Mouse (Mus musculus) thymus, adult 18-20 months (tissue): ENCODE data around the gene Pdx1.

Source experiments
- DNase-seq, 2 experiments: peaks; one replicate each; pipeline ENCODE4 v3.0.0; 2022; ENCODE audit warnings: mixed read lengths in 2 of 2

The Pdx1 gene

DNA sequence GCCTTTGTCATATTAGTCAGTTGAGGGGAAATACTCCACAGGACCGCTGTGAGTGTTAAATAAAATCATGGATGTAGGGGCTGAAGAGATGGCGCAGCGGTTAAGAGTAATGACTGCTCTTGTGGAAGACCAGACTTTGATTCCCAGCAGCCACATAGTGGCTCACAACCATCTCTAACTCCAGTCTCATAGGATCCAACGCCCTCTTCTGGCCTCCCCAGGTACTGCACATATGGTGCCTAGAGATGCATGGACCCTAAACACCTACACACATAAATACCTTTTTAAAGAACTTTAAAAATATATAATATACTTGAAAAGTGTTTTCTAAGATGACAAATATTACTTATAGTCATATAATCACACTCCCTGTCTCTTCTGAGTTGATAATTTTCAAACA lies 14.6 kb downstream of the Pdx1 start:
- no peak for DNase-seq

DNA sequence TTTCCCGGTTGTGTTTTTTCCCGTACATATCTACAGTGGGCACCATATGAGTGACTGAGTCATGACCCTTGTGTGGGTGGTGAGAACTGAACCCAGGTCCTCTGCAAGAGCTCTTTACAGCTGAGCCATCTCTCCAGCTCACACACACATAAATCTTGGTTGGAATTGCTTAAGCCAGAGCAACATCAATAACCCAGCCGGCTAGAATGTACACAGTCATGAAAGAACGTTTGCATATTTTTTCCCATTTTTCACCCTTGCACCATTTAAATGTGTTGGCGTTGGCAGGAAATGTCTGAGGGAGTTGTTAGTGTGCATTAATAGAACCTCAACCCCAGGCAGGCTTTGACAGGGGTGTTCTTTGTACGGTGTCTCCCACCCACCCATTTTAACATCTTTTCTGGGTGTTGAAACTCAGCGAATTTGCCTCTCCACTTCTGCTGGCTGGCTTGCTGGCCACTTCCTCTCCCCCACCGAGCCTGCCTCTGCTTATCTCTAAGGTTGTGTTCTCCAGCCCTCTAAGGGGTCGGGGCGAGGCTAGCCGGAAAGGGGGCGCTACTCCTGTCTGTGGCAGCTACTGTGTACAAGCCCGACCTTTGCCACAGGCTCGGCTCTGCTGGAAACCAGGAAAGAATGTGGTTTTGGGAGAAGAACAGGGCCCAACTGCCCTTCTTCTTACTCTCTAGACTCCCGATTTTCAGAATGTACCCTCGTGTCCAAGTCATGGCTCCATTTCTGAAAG lies 22.2 kb downstream of the Pdx1 start:
- no peak for DNase-seq

DNA sequence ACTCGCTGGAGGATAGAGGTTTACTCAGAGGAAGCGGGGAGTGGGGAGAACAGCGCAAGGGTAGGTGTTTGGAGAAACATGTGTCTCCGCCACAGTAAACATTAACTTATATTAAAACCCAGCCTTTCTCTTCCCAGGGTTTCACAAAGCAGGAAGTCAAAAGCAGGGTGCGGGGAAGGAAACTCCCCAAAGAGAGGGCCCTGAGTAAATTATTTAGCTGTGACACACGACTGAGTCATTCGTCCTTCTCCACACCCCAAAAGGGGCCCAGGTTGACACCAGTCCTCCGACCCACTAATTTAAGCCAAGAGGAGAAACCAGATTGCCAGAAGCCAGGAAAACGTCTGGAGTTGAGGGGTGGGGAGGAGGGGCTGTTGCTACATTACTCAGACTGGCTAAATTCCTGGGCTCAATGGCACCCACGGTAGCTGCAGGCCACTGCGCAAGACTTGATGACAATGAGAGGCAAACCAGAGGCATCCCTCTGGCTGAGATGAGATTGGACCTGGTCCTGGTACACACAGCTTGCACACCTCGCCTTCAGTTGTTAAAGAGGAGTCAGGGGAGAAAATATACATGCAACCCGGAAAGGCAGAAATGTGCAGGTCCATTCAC lies 22.9 kb downstream of the Pdx1 start:
- no peak for DNase-seq

DNA sequence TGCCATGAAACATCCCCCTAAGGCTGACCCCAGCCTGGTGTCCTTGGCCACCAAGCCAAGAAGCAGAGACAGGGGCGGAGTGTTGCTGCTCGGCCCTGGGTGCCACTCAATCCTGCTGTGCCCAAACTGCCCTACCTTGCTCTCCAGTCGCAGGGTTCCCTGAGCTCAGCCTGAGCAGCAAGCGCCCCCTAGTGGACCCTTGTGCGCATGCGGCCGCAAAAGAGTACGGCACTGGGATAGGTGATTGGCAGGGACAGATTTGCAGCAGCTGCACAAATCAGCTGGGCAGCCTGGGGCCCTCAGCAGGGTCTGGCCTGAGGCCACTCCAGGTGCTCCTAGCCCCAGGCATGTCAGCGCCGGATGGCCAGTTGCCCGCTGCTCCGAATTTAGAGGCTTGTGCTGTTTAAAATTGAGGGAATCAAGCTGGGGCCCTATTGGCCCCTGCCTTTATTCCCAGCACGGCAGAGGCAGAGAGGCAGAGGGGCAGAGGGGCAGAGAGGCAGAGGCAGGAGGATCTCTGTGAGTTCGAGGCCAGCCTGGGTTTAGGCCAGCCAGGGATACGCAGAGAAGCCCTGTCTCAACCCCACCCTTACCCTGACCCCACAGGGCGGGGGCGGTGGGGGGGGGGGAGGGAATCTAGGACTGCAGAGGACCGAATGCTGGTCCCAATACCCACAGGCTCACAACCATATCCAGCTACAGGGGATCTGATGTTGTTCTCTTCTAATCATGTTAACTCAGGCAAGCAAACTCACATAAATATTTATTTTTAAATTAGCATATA lies 23.6 kb downstream of the Pdx1 start:
- no peak for DNase-seq

DNA sequence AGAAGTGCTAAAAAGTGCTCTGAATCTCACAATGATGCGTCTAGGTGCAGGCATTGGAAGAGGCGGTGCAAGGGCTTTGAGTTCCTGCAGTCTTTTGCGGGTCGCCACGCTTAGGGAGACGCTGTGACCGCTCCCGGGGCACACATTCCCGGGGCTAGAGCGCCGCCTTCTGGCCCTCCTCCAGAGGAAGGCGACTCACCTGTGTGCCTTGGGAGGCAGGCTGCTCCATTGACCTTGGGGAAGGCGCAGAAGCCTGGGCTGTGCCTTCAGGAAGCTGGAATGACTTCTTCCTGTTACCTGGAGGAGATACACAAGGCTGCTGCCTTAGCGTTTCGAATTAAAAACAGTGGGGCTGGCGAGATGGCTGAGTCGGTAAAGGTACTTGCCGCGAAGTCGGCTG lies 24.4 kb downstream of the Pdx1 start:
- no peak for DNase-seq

DNA sequence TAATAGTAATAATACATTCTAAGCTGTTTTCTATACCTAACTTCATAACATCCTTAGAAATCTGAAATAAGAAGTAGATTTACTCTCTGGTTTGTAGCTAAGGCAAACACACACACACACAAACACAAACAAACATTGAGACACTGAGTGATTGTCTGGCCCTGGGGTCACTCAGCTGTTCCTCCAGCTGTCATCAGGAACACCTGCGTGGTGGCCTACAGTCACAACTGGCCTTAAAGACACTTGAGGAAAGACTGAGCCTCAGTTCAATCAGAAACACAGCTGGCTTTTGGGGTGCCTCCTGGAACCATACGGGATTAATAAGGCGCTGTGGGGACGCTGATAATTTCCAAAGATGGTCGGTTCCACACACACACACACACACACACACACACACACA lies 27.5 kb downstream of the Pdx1 start:
- no peak for DNase-seq

DNA sequence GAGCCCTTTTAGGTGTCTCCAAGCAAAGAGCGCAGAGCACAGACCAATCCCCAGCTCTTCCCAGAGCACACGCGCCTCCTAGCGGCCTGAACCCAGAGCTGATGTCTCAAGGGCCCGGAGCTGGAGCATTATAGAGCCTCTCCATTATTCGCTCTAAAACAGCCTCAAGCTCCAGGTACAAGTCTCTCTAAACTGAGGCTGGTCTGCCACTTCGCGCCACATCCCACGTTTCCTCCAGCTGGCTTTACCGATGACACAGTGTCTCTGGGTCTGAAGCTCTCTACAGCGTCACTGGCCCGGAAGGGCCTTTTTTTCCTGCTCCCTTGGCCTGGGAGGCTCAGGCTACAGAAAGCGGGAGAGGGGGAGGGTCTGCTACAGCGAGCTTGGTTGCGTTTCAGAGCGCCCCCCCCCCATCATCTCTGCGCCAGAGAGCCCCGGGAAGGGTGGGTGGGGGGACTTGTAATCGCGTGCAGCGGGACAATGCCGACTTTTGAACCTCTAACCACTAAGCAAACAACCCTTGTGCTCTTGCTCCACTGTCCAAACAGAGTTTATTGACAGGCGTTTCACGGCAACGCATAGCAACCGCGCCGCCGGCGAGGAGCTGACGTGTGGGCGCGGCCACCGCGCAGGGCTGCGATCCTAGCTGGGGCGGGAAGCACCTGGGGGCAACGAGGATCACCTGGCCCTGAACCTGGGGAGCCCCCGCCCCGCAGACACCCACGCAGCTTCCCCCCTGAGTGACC lies 29.7 kb downstream of the Pdx1 start:
- DNase-seq, result no peak

DNA sequence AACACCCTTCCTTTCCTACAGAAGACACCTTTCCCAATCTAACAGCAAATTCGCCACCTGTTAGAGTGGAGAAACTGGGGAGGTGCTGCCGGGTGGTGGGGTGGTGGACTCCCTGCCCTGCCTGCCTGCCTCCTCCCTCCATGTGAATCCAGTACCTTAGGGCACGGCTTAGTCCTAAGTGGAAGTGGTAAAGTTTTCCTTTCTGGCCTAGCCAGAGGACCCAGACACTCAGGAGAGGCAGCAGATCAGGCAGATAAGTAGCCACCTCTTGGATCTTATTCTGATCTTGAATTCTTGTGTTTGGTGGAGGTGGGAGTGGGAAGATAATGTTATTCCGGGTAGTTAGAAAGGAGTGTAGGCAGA lies 30.2 kb downstream of the Pdx1 start:
- DNase-seq, result no peak

DNA sequence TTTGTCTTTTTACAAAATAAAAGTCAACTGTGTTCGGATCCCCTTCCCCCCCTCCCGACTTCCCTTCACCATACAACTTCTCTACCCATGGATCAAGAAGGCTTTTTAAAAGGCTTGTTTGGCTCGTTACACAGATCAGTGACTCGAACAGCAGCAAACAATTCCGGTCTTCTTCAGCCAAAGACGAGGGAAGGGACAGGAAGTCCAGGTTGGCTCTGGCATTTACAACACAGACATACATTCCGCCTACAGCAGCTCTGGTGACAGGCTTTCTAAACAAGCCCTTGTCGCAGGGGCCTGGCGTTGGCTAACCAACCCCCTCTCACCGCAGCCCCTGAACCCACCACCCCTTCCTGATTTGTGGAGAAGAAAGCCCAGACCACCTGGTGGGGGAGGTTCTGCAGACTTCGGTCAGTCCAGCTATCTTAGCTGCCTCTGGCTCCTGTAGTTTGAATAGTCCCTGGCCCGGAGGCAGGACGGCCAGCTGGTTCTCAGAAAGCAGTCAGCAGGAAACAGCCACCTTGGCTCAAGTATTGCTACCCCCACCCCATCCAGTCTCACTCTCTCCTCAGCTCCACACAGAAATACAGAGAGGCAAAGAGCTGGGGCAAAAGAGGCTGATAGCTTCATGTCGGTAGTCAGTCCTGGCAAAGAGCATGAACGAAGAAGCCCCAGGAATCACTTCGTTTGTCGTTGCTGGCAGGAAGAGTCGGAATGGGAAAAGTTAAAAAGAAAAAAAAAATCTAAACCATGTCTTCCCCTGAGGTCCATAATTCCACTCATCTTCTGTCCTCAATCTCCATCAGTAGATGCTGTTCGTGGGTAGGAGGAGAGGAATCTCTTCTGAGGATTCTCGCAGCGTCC lies 31.4 kb downstream of the Pdx1 start:
- no peak for DNase-seq

DNA sequence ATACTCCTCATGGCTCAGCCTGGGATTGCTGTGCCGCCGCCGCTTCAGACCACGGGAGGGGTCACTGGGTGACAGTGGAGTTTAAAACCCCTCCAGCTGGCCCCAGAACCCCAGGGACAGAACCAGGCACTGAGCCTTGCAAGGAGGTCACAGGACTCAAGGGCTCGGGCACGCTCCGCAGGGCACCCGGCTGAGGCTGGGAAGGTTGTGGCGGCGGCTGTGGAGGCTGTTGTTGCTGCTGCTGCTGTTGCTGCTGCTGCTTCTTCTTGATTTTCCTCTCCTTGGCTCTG lies 32.0 kb downstream of the Pdx1 start:
- no peak for DNase-seq

DNA sequence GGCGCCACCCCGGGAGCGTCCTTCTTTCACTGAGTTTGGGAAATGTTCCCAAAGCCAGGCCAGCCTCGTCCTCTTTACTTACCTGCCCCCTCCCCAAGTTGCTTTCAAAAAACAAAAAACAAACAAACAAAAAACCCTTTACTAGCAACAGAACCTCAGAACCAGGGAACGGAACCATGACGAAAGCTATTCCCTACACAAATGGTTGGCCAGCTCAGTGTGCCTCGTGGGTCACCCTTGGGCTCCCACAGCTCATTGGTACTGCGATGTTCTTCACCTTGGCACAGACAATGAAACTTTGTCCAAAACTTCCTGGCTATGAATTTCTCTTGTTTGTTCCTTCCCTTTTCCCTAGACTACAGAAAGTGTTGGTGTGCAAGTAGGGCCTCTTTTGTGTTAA lies 32.4 kb downstream of the Pdx1 start:
- no peak for DNase-seq

DNA sequence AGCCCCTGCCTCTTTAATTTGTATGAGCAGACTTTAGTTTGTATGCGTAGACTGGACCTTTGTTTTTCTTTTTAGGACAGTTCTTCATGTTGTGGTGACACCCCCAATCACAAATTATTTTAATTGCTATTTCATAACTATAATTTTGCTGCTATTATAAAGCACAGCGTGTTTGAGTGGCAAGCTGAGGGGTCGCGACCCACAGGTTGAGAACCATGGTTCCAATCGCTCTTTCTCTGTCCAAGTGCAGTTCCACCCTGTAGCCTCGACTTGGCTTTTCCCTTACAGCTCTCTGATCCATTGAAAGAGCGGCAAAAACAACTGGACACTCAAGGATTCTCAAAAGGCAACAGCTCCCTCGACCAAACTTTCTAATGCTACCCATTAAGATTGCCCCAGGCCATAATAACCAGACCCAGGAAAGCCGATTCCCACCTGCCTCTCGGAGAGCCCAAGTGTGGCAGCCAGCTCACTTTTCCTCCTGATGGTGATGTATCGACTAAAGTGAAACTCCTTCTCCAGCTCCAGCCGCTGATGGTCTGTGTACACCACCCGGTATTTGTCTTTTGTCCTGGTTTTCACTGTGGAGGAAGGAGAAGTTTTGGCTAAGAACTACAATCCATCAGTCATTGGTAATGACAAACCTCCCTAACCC lies 33.1 kb downstream of the Pdx1 start:
- DNase-seq, result no peak

DNA sequence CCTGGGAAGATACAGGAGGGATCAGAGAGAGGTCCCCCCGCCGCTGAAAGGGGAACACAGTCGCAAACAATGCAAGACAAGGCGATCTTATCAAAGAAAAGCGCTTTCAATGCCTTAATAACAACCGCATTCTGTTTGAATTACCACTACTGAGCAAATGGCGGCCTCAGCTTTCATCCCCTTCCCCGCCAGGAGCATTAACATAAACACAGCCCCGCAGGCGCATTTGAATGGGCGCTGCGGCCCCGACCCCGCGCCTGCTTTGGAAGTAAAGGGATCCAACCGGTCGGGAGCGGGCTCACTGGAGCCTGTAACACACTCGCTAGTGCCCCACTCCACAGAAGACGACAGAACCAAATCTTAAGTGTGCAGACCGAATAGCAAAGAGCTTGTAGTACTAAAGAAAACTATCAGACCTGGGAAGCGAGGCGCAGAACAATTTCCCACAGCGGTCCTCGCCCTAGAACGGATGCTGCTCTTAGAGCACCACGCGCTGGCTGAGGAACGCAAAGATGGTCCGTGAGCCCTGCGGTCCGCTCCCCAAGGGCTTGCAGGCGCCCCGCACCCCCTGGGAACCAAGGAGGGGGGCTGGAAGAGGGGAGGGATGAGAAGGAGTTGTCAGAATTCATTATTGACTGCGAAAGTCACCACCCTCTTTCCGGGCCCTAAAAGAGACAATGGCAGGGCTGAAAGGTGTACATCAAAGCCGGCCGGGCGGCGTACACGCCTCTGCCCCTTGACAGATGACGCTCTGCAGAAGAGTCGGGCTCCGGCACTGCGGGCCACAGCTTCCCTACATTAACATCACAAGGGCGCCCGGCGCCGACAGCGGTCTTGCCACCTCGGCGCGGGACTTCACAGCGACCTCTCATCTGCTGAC lies 34.8 kb downstream of the Pdx1 start:
- DNase-seq, result no peak

DNA sequence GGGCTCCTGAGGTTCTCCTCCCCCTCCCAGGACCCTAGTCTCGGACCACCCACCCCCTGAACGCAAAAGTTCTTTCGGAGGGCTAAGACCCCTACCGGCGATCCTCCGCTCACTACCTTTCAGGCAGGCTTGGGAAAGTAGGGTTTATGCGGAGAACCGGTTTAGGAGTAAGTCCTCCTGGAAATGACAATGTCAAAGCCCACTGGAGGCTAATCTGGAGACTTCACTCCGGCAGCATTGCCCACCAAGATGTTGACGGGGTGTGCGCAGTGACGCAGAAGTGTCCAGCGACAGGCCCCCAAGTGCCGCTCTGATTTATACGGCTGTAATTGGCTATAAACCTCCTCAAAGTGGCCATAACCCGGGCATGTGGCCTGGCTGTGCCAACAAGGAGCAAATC lies 35.4 kb downstream of the Pdx1 start:
- no peak for DNase-seq

DNA sequence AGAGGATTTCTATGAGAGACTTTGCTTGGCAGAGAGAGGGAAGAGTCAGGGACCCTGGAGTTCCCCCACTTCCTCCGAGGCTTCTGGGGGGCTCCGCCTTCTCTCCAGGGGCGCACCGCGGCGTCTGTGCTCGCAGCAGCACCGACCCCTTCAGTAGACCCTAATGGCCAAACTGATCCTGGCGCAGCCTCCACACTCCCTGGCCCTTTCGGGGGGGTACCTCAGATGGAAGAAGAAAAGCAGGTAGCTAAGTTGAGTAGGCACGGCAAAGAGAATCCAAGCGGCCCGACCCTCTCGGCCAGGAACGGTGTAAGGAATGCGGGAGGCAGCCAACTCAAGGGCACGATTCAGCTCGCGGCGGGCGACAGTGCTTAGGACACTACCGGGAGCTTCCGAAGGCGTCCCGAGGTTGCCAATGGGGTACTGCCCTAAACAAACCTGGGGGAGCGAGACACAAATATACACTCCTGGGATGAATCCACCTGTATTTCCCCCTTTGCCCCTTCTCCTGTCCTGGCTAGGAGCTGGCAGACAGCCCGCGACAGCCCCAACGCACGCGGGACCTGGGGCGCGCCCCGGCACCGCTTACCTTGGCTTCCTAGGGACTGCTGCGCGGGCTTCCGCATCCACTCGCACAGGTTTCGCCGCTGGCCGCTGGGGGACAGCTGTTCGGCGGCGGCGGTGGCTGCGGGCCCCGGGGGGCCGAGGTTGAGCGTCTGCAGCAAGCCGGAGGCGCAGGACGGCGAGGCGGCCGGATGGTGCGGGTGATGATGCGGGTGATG lies 36.3 kb downstream of the Pdx1 start:
- DNase-seq, result no peak

DNA sequence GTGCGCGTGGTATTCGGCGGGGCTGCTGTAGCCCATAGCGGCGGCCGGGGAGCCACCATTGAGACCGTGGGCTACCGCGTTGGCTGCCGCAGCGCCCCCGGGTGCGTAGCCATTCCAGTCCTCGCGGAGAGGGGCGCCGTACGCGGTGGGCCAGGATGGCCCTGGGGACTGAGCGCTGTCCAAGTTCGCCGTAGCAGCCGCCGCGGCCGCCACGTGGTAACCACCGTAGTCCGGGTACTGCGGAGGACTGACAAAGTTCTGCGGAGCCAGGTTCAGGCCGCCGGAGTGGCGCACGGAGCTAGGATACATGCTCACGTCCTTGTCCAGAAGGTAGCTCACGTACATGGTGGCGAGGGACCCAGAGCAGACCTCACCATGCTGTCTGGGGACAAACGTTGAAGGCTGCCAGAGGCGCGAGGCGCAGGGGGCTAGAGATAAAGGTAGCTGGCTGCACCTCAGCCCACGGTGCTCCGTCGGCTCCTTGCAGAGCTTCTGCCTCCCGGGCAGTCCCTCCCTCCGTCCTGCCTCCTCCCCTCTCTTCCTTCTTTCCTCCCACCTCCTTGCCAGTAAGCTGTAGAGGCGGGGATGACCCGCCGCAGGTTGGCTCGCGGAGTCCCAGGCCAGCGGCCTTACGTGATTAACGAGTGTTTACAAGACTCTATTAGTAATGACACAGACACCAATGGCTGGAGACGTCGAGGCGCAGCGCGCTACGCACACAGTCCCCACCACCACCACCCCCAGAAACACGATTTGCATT lies 37.1 kb downstream of the Pdx1 start, which contains the start of gene Cdx2:
Gene Cdx2 (minus strand): TSS at position 633 of the 760 bp plus-strand sequence.
- DNase-seq, result no peak

DNA sequence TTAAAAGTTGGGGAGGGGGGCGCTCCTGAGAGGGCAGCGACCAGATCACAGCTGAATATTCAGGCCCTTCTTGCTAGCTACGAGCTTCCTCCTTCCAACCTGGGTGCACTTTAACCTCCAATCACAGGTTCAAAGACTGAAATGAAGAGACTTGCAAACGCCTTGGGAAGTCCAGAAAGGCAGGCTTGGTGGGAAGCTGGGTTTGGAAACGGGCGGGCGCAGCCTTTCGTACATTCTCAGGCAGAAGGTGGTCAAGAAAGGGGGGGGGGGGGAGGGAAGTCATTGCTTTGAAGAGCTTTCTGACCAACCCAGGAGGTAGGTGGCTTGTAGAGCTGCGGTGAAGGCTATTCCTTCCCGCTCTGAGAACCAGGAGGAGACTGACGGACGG lies 37.6 kb downstream of the Pdx1 start:
- no peak for DNase-seq

DNA sequence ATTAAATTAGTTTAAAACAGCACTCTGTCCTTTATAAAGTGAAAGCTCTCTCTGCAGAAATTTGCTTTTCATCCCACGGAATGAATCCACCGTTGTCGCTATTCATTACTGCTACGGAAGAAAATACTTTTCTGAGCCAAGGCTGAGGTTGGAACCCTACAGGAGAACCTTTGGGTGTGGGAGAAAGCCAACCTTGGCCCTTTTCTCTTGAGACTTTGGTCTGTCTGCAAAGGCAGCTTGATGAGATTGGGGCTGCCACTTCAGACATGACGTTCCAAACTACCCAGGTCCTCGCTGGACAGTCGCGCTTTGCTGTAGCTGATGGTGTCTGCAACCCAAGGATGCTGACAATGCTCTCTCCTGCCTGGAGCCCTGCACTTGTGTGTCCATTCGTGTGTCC lies 38.7 kb downstream of the Pdx1 start:
- DNase-seq, result no peak

DNA sequence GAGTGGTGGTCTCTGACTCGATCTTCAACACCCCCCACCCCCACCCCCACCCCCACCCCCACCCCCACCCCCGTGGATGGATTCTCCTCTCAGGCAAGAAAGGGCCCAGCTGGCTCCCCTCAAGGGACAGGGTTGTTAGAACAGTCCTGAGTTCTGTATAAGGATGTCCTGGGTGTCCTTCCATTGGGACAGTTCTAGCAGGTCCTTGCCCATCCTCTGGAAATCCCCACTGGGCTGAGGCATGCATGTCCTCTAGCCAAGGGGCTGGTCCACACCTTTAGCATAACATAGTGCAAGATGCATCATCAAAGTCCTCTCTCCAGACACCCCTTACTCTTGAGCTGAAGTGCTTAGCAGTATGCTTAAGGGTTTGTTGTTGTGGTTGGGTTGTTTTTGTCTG lies 40.0 kb downstream of the Pdx1 start:
- no peak for DNase-seq
